Mouse (Mus musculus) heart, adult 2 months (tissue): ENCODE data around the gene Ntrk3. TPM values are rescaled to one million over a fixed set of nuclear protein-coding genes. Genes with fewer than 3 reads are reported as not detected.

Experiments used
- DNase-seq, 2 experiments: peaks; one replicate each; pipeline ENCODE4 v3.0.0; 2021
- H3K27ac ChIP-seq: fragments of 200-600 bp; 2 replicates; pipeline ENCODE4 v1.8.1; 2022
- H3K27me3 ChIP-seq: fragments of 200-500 bp; 2 replicates; pipeline ENCODE4 v1.6.1; 2012; ENCODE audit warnings: mild to moderate bottlenecking, low read length, inconsistent platforms, mixed read lengths; ENCODE audit not compliant: control insufficient read depth, insufficient read depth
- H3K36me3 ChIP-seq: fragments of 200-500 bp; 2 replicates; pipeline ENCODE4 v1.6.1; 2012; ENCODE audit warnings: low read length, inconsistent platforms; ENCODE audit not compliant: control insufficient read depth, insufficient read depth
- H3K4me1 ChIP-seq: fragments of 200-500 bp; 2 replicates; pipeline ENCODE4 v1.6.1; 2011; ENCODE audit warnings: low read length; ENCODE audit not compliant: control insufficient read depth, insufficient read depth
- H3K4me3 ChIP-seq: fragments of 200-600 bp; 2 replicates; pipeline ENCODE4 v1.8.1; 2022
- H3K79me2 ChIP-seq: fragments of 200-500 bp; replicated peaks from 2 replicates; pipeline ENCODE4 v1.6.1; 2012; ENCODE audit warnings: mild to moderate bottlenecking, inconsistent platforms, low read length, moderate library complexity, mixed read lengths; ENCODE audit not compliant: control insufficient read depth, insufficient read depth
- H3K9ac ChIP-seq: fragments of 200-500 bp; 2 replicates; pipeline ENCODE4 v1.6.1; 2012; ENCODE audit warnings: low read depth, mild to moderate bottlenecking, control low read depth, inconsistent platforms, low read length, mixed read lengths
- CTCF ChIP-seq: fragments of 200-600 bp; IDR thresholded peaks from 2 replicates; pipeline ENCODE4 v1.8.1; 2022; ENCODE audit warnings: antibody characterized with exemption, mild to moderate bottlenecking, moderate library complexity
- EP300 ChIP-seq: fragments of 200-500 bp; IDR thresholded peaks from 2 replicates; pipeline ENCODE4 v1.6.1; 2011; ENCODE audit warnings: low read depth, low read length, control low read depth; ENCODE audit not compliant: insufficient read depth
- POLR2A ChIP-seq: fragments of 200-500 bp; IDR thresholded peaks from 2 replicates; pipeline ENCODE4 v1.6.1; 2011; ENCODE audit warnings: mild to moderate bottlenecking, low read depth, low read length, control low read depth; ENCODE audit not compliant: insufficient read depth
- WGBS: fragments of 180-500 bp; shearing (Covaris S2); methylation state at CpG from one replicate; pipeline ENCODE4 v1.1.7; 2018; 5-methylcytosine and 5-hydroxymethylcytosine counted together
- intact Hi-C: fragments of 180-260 bp; cut with DNase I; formaldehyde crosslinking; loops from one replicate; pipeline ENCODE4 v1.15.1; 2025
- polyA plus RNA-seq: library from polyadenylated mRNA; depleted of rRNA; stranded (reverse); fragments of >200 nt; gene quantifications from 2 replicates; pipeline ENCODE4 v1.2.3, GENCODE M21; 2012
- total RNA-seq, 2 experiments: library from RNA; stranded (reverse); gene quantifications; 2 replicates each; pipeline ENCODE4 v1.2.3; 2021

Ntrk3 gene
- total and polyA plus RNA-seq, 3 experiments = 1.4 to 9.1 (median 1.8) TPM

DNA sequence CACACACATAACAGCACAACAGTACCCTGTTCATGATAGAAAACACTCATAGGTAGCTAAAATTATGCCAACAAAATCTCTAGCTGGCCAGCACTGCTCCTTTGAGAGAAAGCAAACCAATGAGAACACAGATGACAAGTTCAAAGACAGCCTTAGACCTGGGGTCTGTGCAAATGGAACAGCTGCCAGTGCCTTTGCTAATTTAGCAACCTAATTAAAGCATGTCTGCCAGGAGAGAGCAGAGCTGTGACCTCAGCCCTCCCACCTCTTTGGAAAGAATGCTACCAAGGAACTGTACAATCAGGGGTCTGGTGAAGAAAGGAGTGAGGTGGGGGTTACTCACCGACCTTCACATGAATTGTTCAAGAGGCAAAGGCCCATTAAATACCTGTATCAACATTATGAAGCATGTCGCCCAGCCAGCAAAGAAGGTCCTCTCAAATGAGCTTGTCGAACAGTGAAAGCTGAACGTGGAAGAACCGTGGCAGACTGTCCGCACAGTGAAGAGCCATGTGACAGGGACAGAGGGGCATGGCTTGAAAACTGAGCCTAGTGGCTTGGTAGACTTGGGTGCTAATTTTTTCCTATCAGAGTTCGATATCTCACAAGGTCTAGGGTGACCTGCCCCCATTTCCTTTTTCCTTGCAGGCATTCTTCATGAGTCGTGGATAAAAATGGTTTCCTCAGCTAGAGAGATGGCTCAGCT, 476.2 kb downstream of the Ntrk3 start:
- Histone ChIP-seq H3K27me3 (no peaks in the 10 kb centered on the region), H3K4me3 (no peak overlapping the region), H3K9ac (no peak overlapping the region), H3K4me1 (no peaks in the 10 kb centered on the region), H3K27ac (no peak overlapping the region), H3K79me2 (no peaks in the 10 kb centered on the region), H3K36me3 (no peaks in the 10 kb centered on the region)
- TF ChIP-seq POLR2A (no peak), CTCF (no peak), EP300 (no peak)
- DNase-seq = no peak
- intact Hi-C loops = no loop called here
- 72% methylated on average over 8 of the region's 8 CpGs for WGBS

DNA sequence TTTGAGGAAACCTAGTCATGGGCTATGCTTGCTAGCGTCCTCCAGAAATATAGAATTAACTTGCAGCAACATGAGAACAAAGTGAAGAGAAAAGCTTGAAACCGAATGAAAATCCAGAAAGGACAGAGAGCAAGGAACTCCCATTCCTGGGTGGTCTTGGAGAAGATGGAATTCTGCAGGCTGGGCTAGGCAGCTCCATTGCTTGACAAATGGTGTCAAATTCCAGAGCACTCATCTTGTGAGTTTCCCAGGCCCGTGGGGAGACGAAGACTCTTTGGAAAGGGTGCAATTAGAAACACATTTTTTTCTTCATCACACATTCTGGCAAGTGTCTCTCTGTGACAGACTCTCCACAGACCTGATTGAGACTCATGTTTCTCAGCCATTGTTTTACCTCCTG, 479.7 kb downstream of the Ntrk3 start:
- 17% methylated on average over 4 of the region's 4 CpGs for WGBS
- no peak overlapping the region for H3K9ac ChIP-seq
- TF ChIP-seq POLR2A (no peak), CTCF (no peak), EP300 (no peak)
- H3K36me3 ChIP-seq = no peaks in the 10 kb centered on the region
- no peaks in the 10 kb centered on the region for H3K79me2 ChIP-seq
- DNase-seq = no peak
- no peak overlapping the region for H3K27ac ChIP-seq
- H3K4me1 ChIP-seq = no peaks in the 10 kb centered on the region
- intact Hi-C loops = no loop called here
- no peaks in the 10 kb centered on the region for H3K27me3 ChIP-seq
- H3K4me3 ChIP-seq = no peak overlapping the region

DNA sequence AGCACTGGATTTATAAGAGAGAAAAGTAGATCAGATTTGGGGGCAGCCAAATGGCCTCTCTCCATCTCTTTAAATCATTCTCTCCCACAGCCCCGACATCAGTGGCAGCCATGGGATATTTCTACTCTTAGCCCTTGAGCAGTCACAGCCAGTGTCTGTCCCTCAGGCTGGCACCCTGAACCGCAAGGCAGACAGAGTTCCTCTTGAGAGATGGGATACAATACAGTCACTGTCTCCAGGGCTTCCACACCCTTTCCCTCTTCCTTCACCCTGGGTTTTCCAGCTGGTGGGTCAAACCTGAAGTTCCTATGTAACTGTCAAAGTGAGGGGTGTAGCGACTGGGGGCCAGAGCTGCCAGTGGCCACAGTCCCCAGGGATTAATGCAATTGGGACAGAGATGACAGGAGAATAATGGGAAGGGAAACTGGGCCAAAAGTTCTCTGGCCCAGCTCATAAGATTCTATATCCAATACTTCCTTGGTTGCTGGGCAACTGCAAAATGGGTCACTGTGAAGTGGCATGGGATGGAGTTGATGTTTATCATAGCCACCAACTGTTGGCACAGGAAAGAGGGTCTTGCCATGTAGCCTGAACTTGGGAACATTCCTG, 483.9 kb downstream of the Ntrk3 start:
- H3K79me2 ChIP-seq = no peaks in the 10 kb centered on the region

DNA sequence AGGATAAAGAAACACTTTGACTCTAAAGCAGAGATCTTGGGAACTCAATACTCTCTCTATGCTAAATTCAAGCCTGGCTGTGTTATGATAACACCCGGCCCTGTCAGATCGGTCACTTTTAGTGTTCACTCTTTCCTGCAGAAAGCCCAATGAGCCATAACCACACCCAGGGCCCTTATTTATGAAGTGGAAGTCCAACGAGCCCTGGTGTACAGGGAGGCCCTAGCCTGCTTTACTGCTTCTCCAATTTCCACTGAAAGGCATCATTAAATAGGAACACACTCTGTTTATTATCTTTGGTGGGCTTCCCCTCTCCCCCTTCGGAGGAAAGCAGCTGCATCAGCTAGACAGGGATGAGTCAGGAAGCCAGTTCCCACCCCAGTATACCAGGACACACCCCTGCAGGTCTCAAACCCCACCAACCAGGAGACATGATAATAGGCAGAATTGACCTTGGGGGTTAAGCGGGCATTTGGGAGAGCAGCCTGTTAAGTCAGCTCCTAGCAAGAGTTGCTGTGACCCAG, 489.6 kb downstream of the Ntrk3 start:
- TF ChIP-seq EP300 (no peak), CTCF (no peak), POLR2A (no peak)
- intact Hi-C loops = no loop called here
- no peaks in the 10 kb centered on the region for H3K4me1 ChIP-seq
- H3K9ac ChIP-seq = no peak overlapping the region
- no peaks in the 10 kb centered on the region for H3K79me2 ChIP-seq
- no peaks in the 10 kb centered on the region for H3K36me3 ChIP-seq
- no peak for DNase-seq
- whole genome bisulfite sequencing = 57% methylated on average over 5 of the region's 5 CpGs
- no peak overlapping the region for H3K4me3 ChIP-seq
- H3K27ac ChIP-seq = no peak overlapping the region
- no peaks in the 10 kb centered on the region for H3K27me3 ChIP-seq

More for the DNA sequence above, 483.9 kb downstream of the Ntrk3 start:
- Histone ChIP-seq H3K4me1 (no peaks in the 10 kb centered on the region), H3K27me3 (no peaks in the 10 kb centered on the region), H3K9ac (no peak overlapping the region), H3K27ac (no peak overlapping the region), H3K36me3 (no peaks in the 10 kb centered on the region), H3K4me3 (no peak overlapping the region)
- no peak for DNase-seq
- no peak for TF ChIP-seq EP300
- no peak for TF ChIP-seq CTCF
- no peak for TF ChIP-seq POLR2A
- intact Hi-C loops = no loop called here
- WGBS = 64% methylated on average over 3 of the region's 3 CpGs

DNA sequence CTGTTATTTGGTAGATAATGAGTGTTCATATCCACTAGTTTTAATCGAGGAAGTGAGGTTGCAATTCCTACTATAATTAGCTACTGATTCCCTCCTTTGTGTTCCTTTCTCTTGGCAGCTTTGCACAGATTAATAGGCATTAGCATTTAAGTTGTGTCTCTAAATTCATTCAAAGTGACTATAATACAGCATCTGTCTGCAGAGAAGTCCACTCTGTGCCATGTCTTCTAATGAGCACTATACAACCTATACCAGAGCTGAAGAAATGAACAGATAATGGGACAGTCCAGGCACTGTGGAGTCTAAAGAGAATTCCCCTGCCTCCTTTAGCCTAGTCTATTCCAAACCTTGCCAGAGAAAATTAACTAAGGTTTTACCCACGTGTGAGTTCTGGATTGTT, 498.8 kb downstream of the Ntrk3 start:
- no peaks in the 10 kb centered on the region for H3K27me3 ChIP-seq
- TF ChIP-seq EP300 (no peak), CTCF (no peak), POLR2A (no peak)
- WGBS = 40% methylated on average over 2 of the region's 2 CpGs
- no peak overlapping the region for H3K4me3 ChIP-seq
- intact Hi-C loops = no loop called here
- no peaks in the 10 kb centered on the region for H3K4me1 ChIP-seq
- H3K27ac ChIP-seq = no peak overlapping the region
- no peak overlapping the region for H3K9ac ChIP-seq
- H3K36me3 ChIP-seq = no peaks in the 10 kb centered on the region
- no peak for DNase-seq
- H3K79me2 ChIP-seq = no peaks in the 10 kb centered on the region

DNA sequence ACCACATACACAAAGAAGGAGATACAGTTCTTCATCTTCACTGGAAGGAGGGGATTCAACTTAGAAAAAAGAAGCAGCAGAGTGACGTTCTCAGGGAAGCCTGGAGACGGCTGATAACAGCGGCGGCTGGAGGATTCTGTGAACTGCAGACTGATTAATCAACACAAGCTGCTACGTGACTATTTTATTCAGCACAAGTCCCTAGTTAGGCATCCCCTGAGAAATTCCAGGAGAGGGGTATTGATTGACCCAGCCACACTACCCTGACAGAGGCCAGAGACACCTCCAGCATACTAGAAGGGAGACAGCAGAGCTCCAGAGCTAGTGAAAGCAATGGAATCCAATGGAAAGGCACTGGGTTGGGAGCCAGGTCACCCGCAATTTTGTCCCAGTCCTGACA, 516.1 kb downstream of the Ntrk3 start:
- no peak overlapping the region for H3K9ac ChIP-seq

More for the DNA sequence above, 516.1 kb downstream of the Ntrk3 start:
- 27% methylated on average over 6 of the region's 6 CpGs for WGBS
- Histone ChIP-seq H3K4me3 (no peak overlapping the region), H3K4me1 (no peaks in the 10 kb centered on the region), H3K27me3 (no peaks in the 10 kb centered on the region), H3K79me2 (no peaks in the 10 kb centered on the region), H3K36me3 (no peaks in the 10 kb centered on the region), H3K27ac (no peak overlapping the region)
- no peak for DNase-seq
- TF ChIP-seq CTCF (no peak), EP300 (no peak), POLR2A (no peak)
- intact Hi-C loops = no loop called here
